Comparison of ENCODE assay signal across 8 mouse cellular contexts in the genomic region with DNA sequence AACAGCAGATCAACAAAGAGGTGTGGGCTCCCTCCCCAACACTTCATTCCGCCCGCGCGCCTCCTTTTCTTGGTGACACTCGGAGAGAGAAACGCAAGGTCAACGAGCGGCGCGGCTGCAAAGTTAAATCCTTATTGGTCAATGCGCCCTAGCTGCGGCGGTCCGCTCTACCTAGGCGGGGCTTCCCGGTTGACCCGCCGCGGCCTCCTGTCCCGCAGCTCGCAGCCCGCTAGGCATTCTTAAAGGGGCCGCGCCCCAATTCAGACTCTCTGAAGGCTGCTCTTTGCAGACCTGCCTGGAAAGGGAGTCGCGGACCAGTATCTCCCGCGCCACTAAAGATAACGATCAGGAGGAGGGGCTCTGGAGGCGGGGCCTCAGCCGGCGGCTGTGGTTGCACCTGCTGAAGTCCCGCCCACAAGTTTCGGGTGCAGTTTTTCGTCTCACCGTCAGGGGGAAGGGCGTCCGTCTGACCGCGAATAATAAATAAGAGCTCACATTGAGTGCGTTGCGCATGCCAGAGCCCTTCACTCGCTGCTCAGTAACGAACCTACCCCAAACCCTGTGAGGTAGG. TPM values are rescaled to one million over a fixed set of nuclear protein-coding genes. Genes with fewer than 3 reads are reported as not detected.
DNase-seq lines count a peak whose midpoint lies in the region; ATAC-seq and TF ChIP-seq lines count a peak whose summit lies in the region.

No protein-coding gene starts in this region.

- peaks cover 5 to 25% of the 10 kb centered on the region in 2 experiments for H3K36me3 ChIP-seq in CH12.LX (replicated peaks in 1 of 2; ENCODE audit: control insufficient read depth in 1 of 2, insufficient read depth in 1 of 2, low read length in 1 of 2)
- H3K36me3 ChIP-seq in forebrain, embryonic 11.5 days (ENCODE audit: control insufficient read depth, insufficient read depth, low read length) = no peaks in the 10 kb centered on the region
- H3K36me3 ChIP-seq in heart, embryonic 16.5 days (ENCODE audit: control insufficient read depth, insufficient read depth) = no peaks in the 10 kb centered on the region
- no peaks in the 10 kb centered on the region for H3K36me3 ChIP-seq in liver, embryonic 15.5 days (replicated peaks)
- peaks cover 4% of the 10 kb centered on the region for H3K36me3 ChIP-seq in neural tube, embryonic 12.5 days

- peak; percentile 58 for TF ChIP-seq RAD21 in CH12.LX (IDR thresholded peaks at IDR 0.05; ENCODE audit: low read depth, low read length)

- TF ChIP-seq EP300 in CH12.LX (IDR thresholded peaks at IDR 0.05; ENCODE audit: low read length) = no peak

- peak in 1 of 2 experiments; percentile 75; a peak in 2 of 4 replicates for TF ChIP-seq CTCF in CH12.LX (conservative IDR thresholded peaks at IDR 0.05 in 1 of 2, IDR thresholded peaks at IDR 0.05 in 1 of 2; ENCODE audit: low read depth in 2 of 2, low read length in 2 of 2)

- peak; percentile 91 for ATAC-seq in forebrain, embryonic 11.5 days (replicated peaks; ENCODE audit: low FRiP score)
- ATAC-seq in heart, embryonic 16.5 days (replicated peaks; ENCODE audit: extremely low read depth, insufficient read depth, low FRiP score) = peak; percentile 88
- ATAC-seq in liver, embryonic 15.5 days (ENCODE audit: insufficient read depth) = peak; percentile 80
- peak; percentile 92 for ATAC-seq in neural tube, embryonic 12.5 days (ENCODE audit: low FRiP score, low read depth)

- dilution Hi-C loops in CH12.LX (cut with MboI; ENCODE audit: extremely low pct_ligation_motif_present, extremely low pct_unique_long_range_greater_than_20kb, low sequenced_read_pairs) = no loop called here

- H3K4me3 ChIP-seq in CH12.LX (replicated peaks in 1 of 3; ENCODE audit: low read depth in 2 of 3, low read length in 2 of 3, poor library complexity in 1 of 3) = peak overlapping the region; percentile 70 to 88 (median 87)
- peak overlapping the region; percentile 70 for H3K4me3 ChIP-seq in forebrain, embryonic 11.5 days (ENCODE audit: low read depth, low read length)
- H3K4me3 ChIP-seq in heart, embryonic 16.5 days (ENCODE audit: low read length) = peak overlapping the region; percentile 89
- H3K4me3 ChIP-seq in liver, embryonic 15.5 days (replicated peaks) = peak overlapping the region; percentile 64
- H3K4me3 ChIP-seq in neural tube, embryonic 12.5 days = peak overlapping the region; percentile 87

- WGBS in forebrain, embryonic 11.5 days = under 1% methylated on average over 44 of the region's 44 CpGs
- WGBS in heart, embryonic 16.5 days = under 1% methylated on average over 44 of the region's 44 CpGs
- under 1% methylated on average over 44 of the region's 44 CpGs for WGBS in liver, embryonic 15.5 days (ENCODE audit: insufficient replicate concordance)
- WGBS in neural tube, embryonic 12.5 days = under 1% methylated on average over 44 of the region's 44 CpGs

- H3K4me1 ChIP-seq in CH12.LX (ENCODE audit: control insufficient read depth in 1 of 2, insufficient read depth in 2 of 2) = peaks cover 9 to 26% of the 10 kb centered on the region in 2 experiments
- peaks cover 16% of the 10 kb centered on the region; the same call in 1 of the 2 replicates for H3K4me1 ChIP-seq in forebrain, embryonic 11.5 days (replicated peaks; ENCODE audit: control insufficient read depth, insufficient read depth, low read length)
- peaks cover 17% of the 10 kb centered on the region for H3K4me1 ChIP-seq in heart, embryonic 16.5 days (ENCODE audit: control insufficient read depth, insufficient read depth, low read length)
- peaks cover 42% of the 10 kb centered on the region for H3K4me1 ChIP-seq in liver, embryonic 15.5 days (replicated peaks)
- H3K4me1 ChIP-seq in neural tube, embryonic 12.5 days = peaks cover 25% of the 10 kb centered on the region

- in situ Hi-C loops in CH12.LX (cut with MboI; ENCODE audit: low pct_ligation_motif_present, low pct_unique_long_range_greater_than_20kb, low sequenced_read_pairs) = no loop called here

- peak; percentile 96 for DNase-seq in CH12.LX (ENCODE audit: extremely low read depth)
- peak; percentile 93 for DNase-seq in c-Kit-positive CD71-positive TER-119-negative erythroid progenitor cells, embryonic 14.5 days (ENCODE audit: low read depth)
- peak; percentile 96 for DNase-seq in forebrain, embryonic 11.5 days (ENCODE audit: low spot score)
- peak; percentile 96 for DNase-seq in kidney, postnatal 36 days
- DNase-seq in telencephalon, adult 2 months (ENCODE audit: low read depth, low spot score) = peak; percentile 98

- H3K9me3 ChIP-seq in CH12.LX (replicated peaks; ENCODE audit: low read length) = no peaks in the 10 kb centered on the region
- no peaks in the 10 kb centered on the region for H3K9me3 ChIP-seq in forebrain, embryonic 11.5 days (ENCODE audit: control insufficient read depth, low read length)
- no peaks in the 10 kb centered on the region for H3K9me3 ChIP-seq in heart, embryonic 16.5 days (replicated peaks; ENCODE audit: control insufficient read depth, low read length)
- no peaks in the 10 kb centered on the region for H3K9me3 ChIP-seq in liver, embryonic 15.5 days (replicated peaks)
- H3K9me3 ChIP-seq in neural tube, embryonic 12.5 days = no peaks in the 10 kb centered on the region

- H3K27me3 ChIP-seq in CH12.LX (replicated peaks) = no peaks in the 10 kb centered on the region
- H3K27me3 ChIP-seq in forebrain, embryonic 11.5 days (ENCODE audit: control insufficient read depth, insufficient read depth, low read length) = peaks cover 27% of the 10 kb centered on the region
- H3K27me3 ChIP-seq in heart, embryonic 16.5 days (ENCODE audit: control insufficient read depth, insufficient read depth, low read length) = peaks cover 22% of the 10 kb centered on the region
- peaks cover 76% of the 10 kb centered on the region for H3K27me3 ChIP-seq in liver, embryonic 15.5 days
- peaks cover 33% of the 10 kb centered on the region for H3K27me3 ChIP-seq in neural tube, embryonic 12.5 days (replicated peaks)

- no peaks in the 10 kb centered on the region for H3K79me2 ChIP-seq in CH12.LX (replicated peaks; ENCODE audit: control insufficient read depth, extremely low read depth, insufficient read depth, poor library complexity, severe bottlenecking)

- 0 out of 2 replicates have a peak overlapping the region, but pooled peaks have one; percentile 53 for H3K27ac ChIP-seq in CH12.LX (ENCODE audit: insufficient read depth, low read depth)
- peak overlapping the region; percentile 68; the same call in 1 of the 2 replicates for H3K27ac ChIP-seq in forebrain, embryonic 11.5 days (ENCODE audit: low read depth, low read length)
- H3K27ac ChIP-seq in heart, embryonic 16.5 days (ENCODE audit: low read length) = peak overlapping the region; percentile 87
- H3K27ac ChIP-seq in liver, embryonic 15.5 days (replicated peaks) = peak overlapping the region; percentile 75
- H3K27ac ChIP-seq in neural tube, embryonic 12.5 days = peak overlapping the region; percentile 42; the same call in 1 of the 2 replicates

- H3K9ac ChIP-seq in CH12.LX (ENCODE audit: insufficient read depth, low read depth) = peak overlapping the region; percentile 92
- H3K9ac ChIP-seq in forebrain, embryonic 11.5 days (ENCODE audit: low read length) = peak overlapping the region; percentile 69
- peak overlapping the region; percentile 93 for H3K9ac ChIP-seq in heart, embryonic 16.5 days (ENCODE audit: low read length)
- peak overlapping the region; percentile 66 for H3K9ac ChIP-seq in liver, embryonic 15.5 days
- H3K9ac ChIP-seq in neural tube, embryonic 12.5 days = peak overlapping the region; percentile 71; the same call in 1 of the 2 replicates

- TF ChIP-seq POLR2A in CH12.LX (IDR thresholded peaks at IDR 0.05; ENCODE audit: low read depth, low read length) = 0 out of 2 replicates have a peak, but pooled peaks have one; percentile 44

- H3K4me2 ChIP-seq in CH12.LX (ENCODE audit: insufficient read depth, low read depth, poor library complexity, severe bottlenecking) = peak overlapping the region; percentile 52
- H3K4me2 ChIP-seq in forebrain, embryonic 11.5 days (ENCODE audit: low read depth, low read length, severe bottlenecking) = peak overlapping the region; percentile 69
- H3K4me2 ChIP-seq in heart, embryonic 16.5 days (ENCODE audit: low read depth, low read length) = peak overlapping the region; percentile 79
- H3K4me2 ChIP-seq in liver, embryonic 15.5 days = peak overlapping the region; percentile 91
- H3K4me2 ChIP-seq in neural tube, embryonic 12.5 days (replicated peaks) = peak overlapping the region; percentile 92

RNA-seq across cellular contexts. Expression of a gene that starts 0.7 kb away (rescaled TPM):
- total RNA-seq in CH12.LX (2012; rRNA removed) (5.1 and 6.9 TPM in 2 replicates), CH12.LX (2014; rRNA removed) (1.4 and 2.2 TPM in 2 replicates)
- polyA plus RNA-seq in CH12.LX (2012; ENCODE audit: insufficient read length, low read depth) = 12.1 and 13.8 TPM in 2 replicates
- 19.9 and 21.5 TPM in 2 replicates for polyA plus RNA-seq in forebrain, embryonic 11.5 days (2014; fragmentation: Nextera tagmentation; extraction: Ambion mirVana)
- 14.7 and 17.0 TPM in 2 replicates for polyA plus RNA-seq in heart, embryonic 16.5 days (2015; fragmentation: Nextera tagmentation; extraction: Ambion mirVana)
- polyA plus RNA-seq in liver, embryonic 15.5 days (2015; fragmentation: Nextera tagmentation; extraction: Ambion mirVana) = 4.9 and 7.0 TPM in 2 replicates
- polyA plus RNA-seq in neural tube, embryonic 12.5 days (2016; fragmentation: Nextera tagmentation; extraction: Ambion mirVana) = 19.4 and 19.9 TPM in 2 replicates

RNA-seq across cellular contexts. Expression of a gene that starts 1.4 kb away (rescaled TPM):
- total RNA-seq in CH12.LX (2012; rRNA removed) (0.13 and 0.25 TPM in 2 replicates), CH12.LX (2014; rRNA removed) (not detected in 2 replicates)
- not detected in 2 replicates for polyA plus RNA-seq in CH12.LX (2012; ENCODE audit: insufficient read length, low read depth)
- 1.5 and 1.9 TPM in 2 replicates for polyA plus RNA-seq in forebrain, embryonic 11.5 days (2014; fragmentation: Nextera tagmentation; extraction: Ambion mirVana)
- polyA plus RNA-seq in heart, embryonic 16.5 days (2015; fragmentation: Nextera tagmentation; extraction: Ambion mirVana) = 1.1 and 4.8 TPM in 2 replicates
- 11.1 and 11.2 TPM in 2 replicates for polyA plus RNA-seq in liver, embryonic 15.5 days (2015; fragmentation: Nextera tagmentation; extraction: Ambion mirVana)
- 1.1 and 1.2 TPM in 2 replicates for polyA plus RNA-seq in neural tube, embryonic 12.5 days (2016; fragmentation: Nextera tagmentation; extraction: Ambion mirVana)

RNA-seq across cellular contexts. Expression of a gene that starts 18.0 kb away (rescaled TPM):
- 7.2 and 9.7 TPM in 2 replicates for total RNA-seq in CH12.LX (2012; rRNA removed)
- total RNA-seq in CH12.LX (2014; rRNA removed) = 6.8 and 7.1 TPM in 2 replicates
- 33.9 and 36.9 TPM in 2 replicates for polyA plus RNA-seq in CH12.LX (2012; ENCODE audit: insufficient read length, low read depth)
- polyA plus RNA-seq in forebrain, embryonic 11.5 days (2014; fragmentation: Nextera tagmentation; extraction: Ambion mirVana) = 4.6 and 5.7 TPM in 2 replicates
- 2.2 and 4.1 TPM in 2 replicates for polyA plus RNA-seq in heart, embryonic 16.5 days (2015; fragmentation: Nextera tagmentation; extraction: Ambion mirVana)
- 2.6 and 4.2 TPM in 2 replicates for polyA plus RNA-seq in liver, embryonic 15.5 days (2015; fragmentation: Nextera tagmentation; extraction: Ambion mirVana)
- 4.3 and 4.5 TPM in 2 replicates for polyA plus RNA-seq in neural tube, embryonic 12.5 days (2016; fragmentation: Nextera tagmentation; extraction: Ambion mirVana)

RNA-seq across cellular contexts. Expression of a gene that starts 18.9 kb away (rescaled TPM):
- total RNA-seq in CH12.LX (2012; rRNA removed) (not detected in 2 replicates), CH12.LX (2014; rRNA removed) (not detected in 2 replicates)
- not detected in 2 replicates for polyA plus RNA-seq in CH12.LX (2012; ENCODE audit: insufficient read length, low read depth)
- polyA plus RNA-seq in forebrain, embryonic 11.5 days (2014; fragmentation: Nextera tagmentation; extraction: Ambion mirVana) = not detected in 2 replicates
- not detected in 2 replicates for polyA plus RNA-seq in heart, embryonic 16.5 days (2015; fragmentation: Nextera tagmentation; extraction: Ambion mirVana)
- polyA plus RNA-seq in liver, embryonic 15.5 days (2015; fragmentation: Nextera tagmentation; extraction: Ambion mirVana) = not detected in 2 replicates
- 0.25 TPM in 1 of 2 replicates, not detected in the other for polyA plus RNA-seq in neural tube, embryonic 12.5 days (2016; fragmentation: Nextera tagmentation; extraction: Ambion mirVana)

RNA-seq across cellular contexts. Expression of a gene that starts 27.3 kb away (rescaled TPM):
- total RNA-seq in CH12.LX (2012; rRNA removed) = 0.42 and 0.89 TPM in 2 replicates
- total RNA-seq in CH12.LX (2014; rRNA removed) = 0.09 TPM in 1 of 2 replicates, not detected in the other
- polyA plus RNA-seq in CH12.LX (2012; ENCODE audit: insufficient read length, low read depth) = 2.0 and 2.1 TPM in 2 replicates
- polyA plus RNA-seq in forebrain, embryonic 11.5 days (2014; fragmentation: Nextera tagmentation; extraction: Ambion mirVana) = 81.6 and 99.7 TPM in 2 replicates
- polyA plus RNA-seq in heart, embryonic 16.5 days (2015; fragmentation: Nextera tagmentation; extraction: Ambion mirVana) = 5.7 and 6.9 TPM in 2 replicates
- polyA plus RNA-seq in liver, embryonic 15.5 days (2015; fragmentation: Nextera tagmentation; extraction: Ambion mirVana) = 0.29 and 0.31 TPM in 2 replicates
- 228 and 271 TPM in 2 replicates for polyA plus RNA-seq in neural tube, embryonic 12.5 days (2016; fragmentation: Nextera tagmentation; extraction: Ambion mirVana)

Comparison
In these comparisons a context has a peak if more than half of its experiments do, and no peak if none do; other contexts are left out.
1. Peak in every context shown above with its lines: DNase-seq, ATAC-seq, H3K4me3 ChIP-seq and H3K27ac ChIP-seq.